Mouse (Mus musculus) intestine, postnatal 0 days (tissue): ENCODE results near the gene Tiparp. TPM values are rescaled to one million over a fixed set of nuclear protein-coding genes. Genes with fewer than 3 reads are reported as not detected.

Source experiments
- ATAC-seq: fragments of 200-750 bp; cut with Nextera tagmentation; 2 replicates; pipeline ENCODE4 v1.8.0; 2017; ENCODE audit warnings: mild to moderate bottlenecking, moderate TSS enrichment, moderate library complexity
- H3K27ac ChIP-seq: fragments of 300-500 bp; sonication (generic); 2 replicates; pipeline ENCODE4 v1.5.1; 2014; ENCODE audit warnings: mild to moderate bottlenecking, low read depth, low read length, moderate library complexity
- H3K27me3 ChIP-seq: fragments of 300-500 bp; sonication (generic); replicated peaks from 2 replicates; pipeline ENCODE4 v1.6.1; 2014; ENCODE audit warnings: low read length, mixed read lengths; ENCODE audit not compliant: control insufficient read depth, insufficient read depth
- H3K36me3 ChIP-seq: fragments of 300-500 bp; sonication (generic); 2 replicates; pipeline ENCODE4 v1.6.1; 2014; ENCODE audit warnings: mild to moderate bottlenecking, moderate library complexity; ENCODE audit not compliant: control insufficient read depth, insufficient read depth
- H3K4me1 ChIP-seq: fragments of 300-500 bp; sonication (generic); replicated peaks from 2 replicates; pipeline ENCODE4 v1.6.1; 2014; ENCODE audit warnings: antibody characterized with exemption, low read length, mixed read lengths; ENCODE audit not compliant: control insufficient read depth, insufficient read depth
- H3K4me2 ChIP-seq: fragments of 300-500 bp; sonication (generic); replicated peaks from 2 replicates; pipeline ENCODE4 v1.6.1; 2014; ENCODE audit warnings: low read depth, mild to moderate bottlenecking, moderate library complexity
- H3K4me3 ChIP-seq: fragments of 300-500 bp; sonication (generic); 2 replicates; pipeline ENCODE4 v1.5.1; 2014; ENCODE audit warnings: low read depth, low read length
- H3K9ac ChIP-seq: fragments of 300-500 bp; sonication (generic); 2 replicates; pipeline ENCODE4 v1.6.1; 2014; ENCODE audit warnings: mild to moderate bottlenecking, low read depth, low read length
- H3K9me3 ChIP-seq: fragments of 300-500 bp; sonication (generic); 2 replicates; pipeline ENCODE4 v1.6.1; 2016; ENCODE audit warnings: mixed run types; ENCODE audit not compliant: control insufficient read depth
- CTCF ChIP-seq: sonication (generic); IDR thresholded peaks from 2 replicates; pipeline ENCODE4 v1.5.1; 2016; ENCODE audit warnings: low read depth, mild to moderate bottlenecking, control low read depth, antibody characterized with exemption, moderate library complexity
- WGBS: fragments of 180-500 bp; shearing (Covaris S2); extraction: QIAGEN DNeasy Blood & Tissue Kit; methylation state at CpG from one replicate; pipeline ENCODE4 v1.1.7; 2014; 5-methylcytosine and 5-hydroxymethylcytosine counted together
- polyA plus RNA-seq: library from polyadenylated mRNA; unstranded; fragments of >200 nt; fragmentation: Nextera tagmentation; extraction: Ambion mirVana; gene quantifications from 2 replicates; pipeline ENCODE4 v1.2.1, GENCODE M21; 2015

The Tiparp gene
- polyA plus RNA-seq, 1 experiment from 2014 or later, result 26.6 TPM

DNA sequence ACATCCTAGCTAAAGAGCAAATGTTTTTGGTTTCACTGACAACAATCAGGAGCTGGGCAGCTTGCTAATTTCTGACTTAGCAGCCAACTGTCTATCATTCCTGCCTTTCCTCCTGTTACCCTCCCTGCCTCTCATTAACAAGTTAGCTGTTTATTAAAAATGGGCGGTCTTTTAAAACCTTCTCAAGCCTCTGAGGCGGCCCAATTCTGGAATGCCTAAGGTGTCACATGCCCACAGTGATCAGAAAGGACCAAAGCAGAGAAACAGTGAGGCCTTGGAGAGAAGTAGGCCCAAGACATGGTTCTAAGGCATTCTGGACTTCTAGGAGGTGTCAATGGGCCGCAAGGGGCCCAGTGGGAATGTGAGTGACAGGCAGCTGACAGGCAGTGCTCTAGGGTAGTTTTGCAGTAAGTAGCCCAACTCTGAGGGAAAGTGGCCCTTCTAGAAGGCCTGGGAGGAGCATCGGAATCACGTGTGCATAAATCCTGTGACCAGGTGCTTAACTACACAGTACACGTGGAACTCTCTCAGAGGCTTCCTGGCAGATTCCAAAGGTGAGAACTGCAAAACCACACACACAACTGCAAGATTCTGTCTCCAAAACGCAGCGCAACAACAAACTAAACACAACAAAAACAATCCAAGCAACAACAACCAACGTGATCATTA is 37.6 kb downstream of the Tiparp start:
- WGBS, result 71% methylated on average over 9 of the region's 9 CpGs
- H3K9me3 ChIP-seq, result no peaks in the 10 kb centered on the region
- H3K9ac ChIP-seq, result no peak overlapping the region
- TF ChIP-seq CTCF, result no peak
- H3K4me2 ChIP-seq, result no peak overlapping the region
- H3K27me3 ChIP-seq, result no peaks in the 10 kb centered on the region
- no peak overlapping the region for H3K4me3 ChIP-seq
- no peaks in the 10 kb centered on the region for H3K36me3 ChIP-seq
- no peaks in the 10 kb centered on the region; the same call in 1 of the 2 replicates for H3K4me1 ChIP-seq
- no peak overlapping the region for H3K27ac ChIP-seq
- ATAC-seq, result peak; percentile 68

DNA sequence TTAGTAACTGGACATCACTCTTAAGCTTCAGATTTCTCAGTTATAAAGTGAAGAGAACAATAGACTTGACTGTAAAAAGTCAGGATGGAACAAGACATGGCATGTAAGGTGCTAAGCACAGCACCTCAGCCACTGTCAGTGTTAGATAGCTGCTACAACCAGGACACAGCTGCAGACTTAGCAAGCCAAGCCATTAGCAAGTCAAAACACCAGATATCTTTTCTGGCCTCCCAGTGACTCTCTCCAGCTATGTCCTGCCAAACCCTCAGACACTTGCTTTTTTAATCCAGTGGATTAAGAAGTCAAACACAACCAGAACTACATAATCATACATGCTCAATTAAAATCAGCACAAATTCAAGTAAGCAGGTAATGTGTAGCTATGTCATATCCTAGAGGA is 41.7 kb downstream of the Tiparp start:
- Histone ChIP-seq H3K27ac (no peak overlapping the region), H3K27me3 (no peaks in the 10 kb centered on the region), H3K4me3 (no peak overlapping the region), H3K9ac (no peak overlapping the region), H3K36me3 (no peaks in the 10 kb centered on the region), H3K4me1 (no peaks in the 10 kb centered on the region), H3K9me3 (no peaks in the 10 kb centered on the region), H3K4me2 (no peak overlapping the region)
- no peak for ATAC-seq
- TF ChIP-seq CTCF, result no peak

DNA sequence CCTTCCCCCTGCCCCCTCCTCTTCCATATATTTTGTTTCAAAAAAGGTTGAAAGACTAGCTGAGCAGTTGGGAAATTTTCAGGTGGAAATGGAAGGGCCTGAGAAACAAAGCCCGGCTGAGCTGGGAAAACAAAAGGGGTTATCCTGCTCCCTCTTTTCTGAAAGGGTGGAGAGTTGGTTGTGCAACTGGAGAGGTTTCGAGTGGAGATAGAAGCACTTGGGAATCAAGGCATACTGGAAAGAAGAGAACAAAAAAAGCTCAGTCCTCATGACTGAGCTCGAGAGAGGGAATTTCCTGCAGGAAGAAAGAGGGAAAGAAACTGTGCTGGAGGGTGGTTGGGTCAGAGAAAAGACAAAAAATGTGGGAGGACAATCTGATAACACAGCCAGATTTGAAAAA is 45.3 kb downstream of the Tiparp start:
- H3K9me3 ChIP-seq, result no peaks in the 10 kb centered on the region
- H3K27me3 ChIP-seq, result no peaks in the 10 kb centered on the region
- WGBS, result 76% methylated on average over 3 of the region's 3 CpGs
- H3K4me3 ChIP-seq, result no peak overlapping the region
- TF ChIP-seq CTCF, result no peak
- no peak overlapping the region for H3K27ac ChIP-seq
- no peak for ATAC-seq
- no peaks in the 10 kb centered on the region for H3K4me1 ChIP-seq
- no peak overlapping the region for H3K9ac ChIP-seq
- H3K36me3 ChIP-seq, result no peaks in the 10 kb centered on the region
- H3K4me2 ChIP-seq, result no peak overlapping the region

DNA sequence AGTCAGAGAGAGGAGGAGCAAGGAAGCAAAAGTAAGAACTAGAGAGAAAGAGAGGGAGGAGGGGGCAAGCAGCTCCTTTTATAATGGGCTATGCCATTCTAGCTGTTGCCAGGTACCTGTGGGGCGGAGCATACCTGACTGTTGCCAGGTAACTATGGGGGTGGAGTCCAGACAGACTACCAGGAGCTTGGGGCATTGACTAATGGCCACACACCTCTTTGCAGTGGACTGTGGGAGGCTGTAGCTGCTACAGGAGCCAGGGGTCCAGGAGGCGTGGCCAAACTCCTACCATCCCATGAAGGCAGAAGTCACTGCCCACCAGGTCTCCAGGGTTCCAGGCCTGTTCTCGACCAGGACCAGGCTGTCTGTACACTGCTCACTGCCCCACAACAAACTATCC is 49.4 kb downstream of the Tiparp start:
- no peaks in the 10 kb centered on the region for H3K27me3 ChIP-seq
- H3K36me3 ChIP-seq, result no peaks in the 10 kb centered on the region
- no peaks in the 10 kb centered on the region for H3K4me1 ChIP-seq
- H3K9ac ChIP-seq, result no peak overlapping the region
- H3K27ac ChIP-seq, result no peak overlapping the region
- H3K4me2 ChIP-seq, result no peak overlapping the region
- no peak overlapping the region for H3K4me3 ChIP-seq
- H3K9me3 ChIP-seq, result no peaks in the 10 kb centered on the region
- 84% methylated on average over 3 of the region's 3 CpGs for WGBS
- TF ChIP-seq CTCF, result no peak
- ATAC-seq, result no peak

DNA sequence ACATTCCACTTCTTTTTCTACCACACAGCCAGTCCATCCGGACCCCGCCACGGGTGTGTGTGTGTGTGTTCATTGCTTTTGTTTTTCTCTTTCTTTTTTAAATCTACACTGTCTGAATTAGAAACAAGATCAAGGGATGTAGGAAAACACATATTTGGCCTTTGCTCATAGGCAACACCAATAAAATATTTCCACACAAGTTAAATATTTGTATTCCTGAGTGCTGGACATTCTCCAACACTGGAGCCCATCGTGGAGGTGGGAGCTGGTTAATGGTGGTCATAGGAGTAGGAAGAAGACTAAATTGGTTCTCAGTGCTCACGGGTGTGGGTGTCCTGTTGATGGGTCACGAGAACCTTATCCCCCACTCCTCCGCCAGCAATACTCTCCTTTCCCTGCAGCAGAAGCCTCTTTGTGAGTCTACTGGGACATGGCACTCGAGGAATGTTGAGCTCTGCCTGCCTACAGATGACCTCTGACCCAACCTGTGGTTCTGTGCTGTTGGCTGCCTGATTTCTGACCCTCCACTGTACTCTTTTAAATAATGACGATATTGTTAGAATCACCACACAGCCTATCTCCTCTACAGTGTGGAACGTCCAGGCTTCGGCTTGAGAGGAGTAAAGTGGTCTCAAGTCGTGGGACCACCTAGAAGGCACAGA is 51.2 kb downstream of the Tiparp start:
- Histone ChIP-seq H3K4me3 (no peak overlapping the region), H3K4me1 (no peaks in the 10 kb centered on the region), H3K9me3 (no peaks in the 10 kb centered on the region), H3K27me3 (no peaks in the 10 kb centered on the region), H3K36me3 (no peaks in the 10 kb centered on the region), H3K4me2 (no peak overlapping the region), H3K27ac (no peak overlapping the region), H3K9ac (no peak overlapping the region)
- no peak for TF ChIP-seq CTCF
- WGBS, result 69% methylated on average over 12 of the region's 12 CpGs
- no peak for ATAC-seq

DNA sequence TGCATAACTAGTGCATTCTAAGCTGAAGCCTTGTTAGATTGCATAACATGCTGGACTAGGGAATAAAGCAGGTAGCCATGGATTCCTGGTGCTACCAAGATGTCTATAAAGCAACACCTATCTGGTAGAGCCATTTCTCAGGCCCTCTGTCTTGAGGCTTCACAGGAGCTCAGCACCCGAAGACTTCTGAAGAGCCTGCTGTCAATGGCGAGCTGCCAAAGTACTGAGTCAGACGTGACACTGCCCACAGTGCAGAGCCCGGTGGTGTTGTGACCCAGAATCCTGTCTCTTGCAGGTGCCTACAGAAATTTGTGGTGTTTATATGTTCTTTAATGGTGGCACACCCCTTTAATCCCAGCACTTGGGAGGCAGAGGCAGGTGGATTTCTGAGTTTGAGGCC is 53.4 kb downstream of the Tiparp start:
- 60% methylated on average over 4 of the region's 4 CpGs for WGBS
- Histone ChIP-seq H3K4me3 (no peak overlapping the region), H3K4me2 (no peak overlapping the region)

More for the DNA sequence above, 53.4 kb downstream of the Tiparp start:
- no peak for TF ChIP-seq CTCF
- Histone ChIP-seq H3K4me1 (no peaks in the 10 kb centered on the region), H3K36me3 (no peaks in the 10 kb centered on the region), H3K27ac (no peak overlapping the region), H3K27me3 (no peaks in the 10 kb centered on the region), H3K9ac (no peak overlapping the region), H3K9me3 (no peaks in the 10 kb centered on the region)
- ATAC-seq, result no peak
